Comparison of ENCODE assay signal across 8 mouse cellular contexts in genomic region chr1:183117827-183118825, GRCm38 (mm10).
A peak's percentile ranks its signal among the peaks of the same experiment; 100 is the strongest.
DNase-seq lines count a peak whose midpoint lies in the region; ATAC-seq lines count a peak whose summit lies in the region.

No protein-coding gene starts in this region.

- no peak for ATAC-seq in heart, embryonic 16.5 days (replicated peaks; ENCODE audit: extremely low read depth, insufficient read depth, low FRiP score)
- no peak for ATAC-seq in limb, embryonic 11.5 days (ENCODE audit: insufficient number of reproducible peaks, low FRiP score, low TSS enrichment, low read depth)

- H3K9ac ChIP-seq in heart, embryonic 16.5 days (ENCODE audit: low read length), result peak overlapping the region; percentile 45
- H3K9ac ChIP-seq in limb, embryonic 11.5 days (ENCODE audit: low read length), result no peak overlapping the region

- peaks cover 19% of the 10 kb centered on the region for H3K4me1 ChIP-seq in heart, embryonic 16.5 days (ENCODE audit: control insufficient read depth, insufficient read depth, low read length)
- H3K4me1 ChIP-seq in limb, embryonic 11.5 days (ENCODE audit: control insufficient read depth, insufficient read depth, low read length), result peaks cover 30% of the 10 kb centered on the region

- H3K9me3 ChIP-seq in heart, embryonic 16.5 days (replicated peaks; ENCODE audit: control insufficient read depth, low read length), result no peaks in the 10 kb centered on the region
- H3K9me3 ChIP-seq in limb, embryonic 11.5 days (ENCODE audit: control insufficient read depth, low read length), result no peaks in the 10 kb centered on the region

- peak overlapping the region; percentile 30; the same call in 1 of the 2 replicates for H3K4me2 ChIP-seq in heart, embryonic 16.5 days (ENCODE audit: low read depth, low read length)
- no peak overlapping the region for H3K4me2 ChIP-seq in limb, embryonic 11.5 days (ENCODE audit: low read depth, severe bottlenecking)

- no peaks in the 10 kb centered on the region for H3K27me3 ChIP-seq in heart, embryonic 16.5 days (ENCODE audit: control insufficient read depth, insufficient read depth, low read length)
- no peaks in the 10 kb centered on the region for H3K27me3 ChIP-seq in limb, embryonic 11.5 days (ENCODE audit: control insufficient read depth, insufficient read depth, low read length)

- no peak overlapping the region for H3K4me3 ChIP-seq in heart, embryonic 16.5 days (ENCODE audit: low read length)
- H3K4me3 ChIP-seq in limb, embryonic 11.5 days (ENCODE audit: low read depth, low read length), result no peak overlapping the region

- 53% methylated on average over 21 of the region's 21 CpGs for WGBS in heart, embryonic 16.5 days
- 61% methylated on average over 21 of the region's 21 CpGs for WGBS in limb, embryonic 11.5 days

- H3K36me3 ChIP-seq in heart, embryonic 16.5 days (ENCODE audit: control insufficient read depth, insufficient read depth), result no peaks in the 10 kb centered on the region
- H3K36me3 ChIP-seq in limb, embryonic 11.5 days (ENCODE audit: control insufficient read depth, insufficient read depth, low read length), result no peaks in the 10 kb centered on the region

- no peak for DNase-seq in heart, adult 8-10 months (ENCODE audit: low spot score)
- peak; percentile 29 for DNase-seq in right cerebral cortex, postnatal 4 days
- no peak for DNase-seq in right cerebral cortex, adult 18-20 months
- DNase-seq in limb, embryonic 11.5 days (ENCODE audit: low spot score), result no peak
- no peak for DNase-seq in layer of hippocampus, adult 18-20 months (ENCODE audit: low spot score in 2 of 2)
- DNase-seq in urinary bladder, postnatal 14 days (ENCODE audit: low spot score), result no peak
- DNase-seq in frontal cortex, postnatal 36 days (ENCODE audit: low spot score in 2 of 2), result no peak

- H3K27ac ChIP-seq in heart, embryonic 16.5 days (ENCODE audit: low read length), result no peak overlapping the region
- 0 out of 2 replicates have a peak overlapping the region, but pooled peaks have one; percentile 30 for H3K27ac ChIP-seq in limb, embryonic 11.5 days (replicated peaks; ENCODE audit: low read depth, low read length)
